Mouse (Mus musculus) left cerebral cortex, adult 8-10 months (tissue): Measurements from ENCODE around the gene Borcs5. TPM values are rescaled to one million over a fixed set of nuclear protein-coding genes. Genes with fewer than 3 reads are reported as not detected.

Source experiments
- DNase-seq, 2 experiments: peaks; one replicate each; pipeline ENCODE4 v3.0.0; 2022; ENCODE audit warnings: low spot score in 2 of 2
- total RNA-seq, 4 experiments: library from RNA; stranded (reverse); gene quantifications; 2 replicates each; pipeline ENCODE4 v1.2.4; 2022

Borcs5 gene
- total RNA-seq, 4 experiments from 2014 or later: 36.1 to 41.5 (median 38.2) TPM

GRCm38 (mm10) chr6:134713897-134714296 lies 74.6 kb downstream of the Borcs5 start:
- DNase-seq: no peak

GRCm38 (mm10) chr6:134716168-134716587 lies 76.9 kb downstream of the Borcs5 start:
- no peak for DNase-seq

GRCm38 (mm10) chr6:134717886-134718667 lies 78.8 kb downstream of the Borcs5 start:
- peak in 1 of 2 experiments; percentile 79 for DNase-seq

- DNase-seq: no peak
These were observed 79.4 kb downstream of the Borcs5 start for GRCm38 (mm10) chr6:134718668-134719065.

GRCm38 (mm10) chr6:134719156-134719555 lies 79.8 kb downstream of the Borcs5 start:
- DNase-seq: no peak

- no peak for DNase-seq
These were observed 80.8 kb downstream of the Borcs5 start for GRCm38 (mm10) chr6:134720150-134720549.

- no peak for DNase-seq
These were observed 82.5 kb downstream of the Borcs5 start for GRCm38 (mm10) chr6:134721729-134722269.

- no peak for DNase-seq
These were observed 83.6 kb downstream of the Borcs5 start for GRCm38 (mm10) chr6:134722906-134723305.

- no peak for DNase-seq
These were observed 84.0 kb downstream of the Borcs5 start for GRCm38 (mm10) chr6:134723326-134723725.

- DNase-seq: no peak
These were observed 84.7 kb downstream of the Borcs5 start for GRCm38 (mm10) chr6:134723833-134724553.

GRCm38 (mm10) chr6:134725406-134725805 lies 86.1 kb downstream of the Borcs5 start:
- no peak for DNase-seq

- no peak for DNase-seq
These were observed 91.7 kb downstream of the Borcs5 start for GRCm38 (mm10) chr6:134730978-134731377.

- DNase-seq: no peak
These were observed 93.5 kb downstream of the Borcs5 start for GRCm38 (mm10) chr6:134732813-134733212.

GRCm38 (mm10) chr6:134733800-134734221 lies 94.5 kb downstream of the Borcs5 start:
- DNase-seq: no peak

GRCm38 (mm10) chr6:134736853-134737252 lies 97.5 kb downstream of the Borcs5 start:
- DNase-seq: no peak

- no peak for DNase-seq
These were observed 104.3 kb downstream of the Borcs5 start for GRCm38 (mm10) chr6:134743568-134743967.

GRCm38 (mm10) chr6:134745876-134746275 lies 106.6 kb downstream of the Borcs5 start:
- no peak for DNase-seq

- DNase-seq: no peak
These were observed 108.8 kb downstream of the Borcs5 start for GRCm38 (mm10) chr6:134748126-134748525.

- DNase-seq: no peak
These were observed 111.8 kb downstream of the Borcs5 start for GRCm38 (mm10) chr6:134751087-134751486.

GRCm38 (mm10) chr6:134751883-134752647 lies 112.8 kb downstream of the Borcs5 start:
- no peak for DNase-seq

- DNase-seq: no peak
These were observed 114.1 kb downstream of the Borcs5 start for GRCm38 (mm10) chr6:134753412-134753811.
